Mouse (Mus musculus): ENCODE data around the gene Plg. TPM values are rescaled to one million over a fixed set of nuclear protein-coding genes. Genes with fewer than 3 reads are reported as not detected.
A peak's percentile ranks its signal among the peaks of the same experiment; 100 is the strongest.

Gene Plg
- total and polyA plus RNA-seq, 3 experiments: not detected

- H3K4me1 ChIP-seq (ENCODE audit: control insufficient read depth in 1 of 2, insufficient read depth in 2 of 2, low read length in 2 of 2): peaks cover 0 to 24% of the 10 kb centered on the region in 2 experiments; a peak in 1 of 4 replicates
- TF ChIP-seq TAL1 (IDR thresholded peaks at IDR 0.05; ENCODE audit: low read length) (peak; percentile 68), HCFC1 (IDR thresholded peaks at IDR 0.05; ENCODE audit: low read depth, low read length) (no peak), GATA1 (IDR thresholded peaks at IDR 0.05; ENCODE audit: low read depth, low read length) (peak; percentile 89), MYC (IDR thresholded peaks at IDR 0.05; ENCODE audit: low read depth, low read length) (no peak), EP300 (IDR thresholded peaks at IDR 0.05; ENCODE audit: low read depth in 1 of 2, low read length in 2 of 2) (peak; percentile 78 to 80), TCF12 (IDR thresholded peaks at IDR 0.05; ENCODE audit: low read depth, low read length) (peak; percentile 80), ZNF384 (IDR thresholded peaks at IDR 0.05; ENCODE audit: low read depth, low read length) (peak; percentile 76), E2F4 (IDR thresholded peaks at IDR 0.05; ENCODE audit: borderline replicate concordance, low read depth, low read length) (no peak), MXI1 (IDR thresholded peaks at IDR 0.05; ENCODE audit: low read depth, low read length) (no peak), MAZ (IDR thresholded peaks at IDR 0.05; ENCODE audit: low read depth, low read length) (no peak), MAX (IDR thresholded peaks at IDR 0.05; ENCODE audit: low read length) (no peak), RCOR1 (IDR thresholded peaks at IDR 0.05; ENCODE audit: low read depth, low read length) (peak; percentile 76), ETS1 (IDR thresholded peaks at IDR 0.05; ENCODE audit: low read depth, low read length) (peak; percentile 57; the same call in 1 of the 2 replicates)
- H3K9me3 ChIP-seq (replicated peaks; ENCODE audit: insufficient read depth, low read length): no peaks in the 10 kb centered on the region
- peaks cover 0 to 2% of the 10 kb centered on the region in 2 experiments; a peak in 1 of 4 replicates for H3K27me3 ChIP-seq (ENCODE audit: control insufficient read depth in 1 of 2, insufficient read depth in 2 of 2, low read length in 2 of 2)
- no peak overlapping the region for H3K27ac ChIP-seq (ENCODE audit: control insufficient read depth, low read depth, low read length)
- no peaks in the 10 kb centered on the region for H3K79me2 ChIP-seq (ENCODE audit: control insufficient read depth, insufficient read depth, low read length, poor library complexity)
- DNase-seq (ENCODE audit: low read depth, low spot score): peak; percentile 61
- peaks cover 0 to 9% of the 10 kb centered on the region in 2 experiments; a peak in 2 of 4 replicates for H3K36me3 ChIP-seq (ENCODE audit: control insufficient read depth in 1 of 2, insufficient read depth in 2 of 2, low read length in 2 of 2)
- H3K4me3 ChIP-seq (ENCODE audit: control insufficient read depth in 1 of 2, insufficient read depth in 1 of 2, low read depth in 2 of 2, low read length in 2 of 2): no peak overlapping the region
- H3K9ac ChIP-seq (ENCODE audit: control insufficient read depth, low read depth, low read length, poor library complexity, severe bottlenecking): no peak overlapping the region
Observed at GRCm38 (mm10) chr17:12373601-12374144, 4.7 kb upstream of the Plg start.

- Histone ChIP-seq H3K79me2 (ENCODE audit: control insufficient read depth, insufficient read depth, low read length, poor library complexity) (no peaks in the 10 kb centered on the region), H3K36me3 (ENCODE audit: control insufficient read depth in 1 of 2, insufficient read depth in 2 of 2, low read length in 2 of 2) (no peaks in the 10 kb centered on the region), H3K4me1 (ENCODE audit: control insufficient read depth in 1 of 2, insufficient read depth in 2 of 2, low read length in 2 of 2) (no peaks in the 10 kb centered on the region), H3K4me3 (ENCODE audit: control insufficient read depth in 1 of 2, insufficient read depth in 1 of 2, low read depth in 2 of 2, low read length in 2 of 2) (no peak overlapping the region), H3K27me3 (ENCODE audit: control insufficient read depth in 1 of 2, insufficient read depth in 2 of 2, low read length in 2 of 2) (no peaks in the 10 kb centered on the region; a peak in 1 of 4 replicates), H3K27ac (ENCODE audit: control insufficient read depth, low read depth, low read length) (no peak overlapping the region), H3K9ac (ENCODE audit: control insufficient read depth, low read depth, low read length, poor library complexity, severe bottlenecking) (no peak overlapping the region), H3K9me3 (replicated peaks; ENCODE audit: insufficient read depth, low read length) (no peaks in the 10 kb centered on the region)
- DNase-seq (ENCODE audit: low read depth, low spot score): no peak
- TF ChIP-seq BHLHE40 (IDR thresholded peaks at IDR 0.05; ENCODE audit: borderline replicate concordance, low read depth, low read length): no peak
- no peak for TF ChIP-seq CHD1 (IDR thresholded peaks at IDR 0.05; ENCODE audit: low read depth, low read length)
- TF ChIP-seq GATA1 (IDR thresholded peaks at IDR 0.05; ENCODE audit: low read depth, low read length): no peak
- no peak for TF ChIP-seq TAL1 (IDR thresholded peaks at IDR 0.05; ENCODE audit: low read length)
- no peak for TF ChIP-seq TBP (IDR thresholded peaks at IDR 0.05; ENCODE audit: low read depth, low read length)
- TF ChIP-seq NRF1 (IDR thresholded peaks at IDR 0.05; ENCODE audit: insufficient read depth, low read depth, low read length, poor library complexity, severe bottlenecking): no peak
- no peak for TF ChIP-seq JUND (IDR thresholded peaks at IDR 0.05; ENCODE audit: low read depth, low read length)
Observed at GRCm38 (mm10) chr17:12380287-12380686, 1.9 kb downstream of the Plg start.

Measured in MEL (cell line).